Mouse (Mus musculus) mouse trophoblast stem cell (cell line): ENCODE results near the gene Gm9936.
"Not testable (repeated sequence)": the region's sequence is repeated elsewhere in the genome, so short reads cannot be mapped to it uniquely, and the experiment has no call there.

Experiments used
- in situ Hi-C, 2 experiments: fragments of 300-500 bp; cut with MseI, MboI; formaldehyde crosslinking; loops; 2 replicates in 1 of 2; 3 replicates in 1 of 2; pipeline ENCODE4 v1.15.1; 2025

Gm9936 gene

DNA sequence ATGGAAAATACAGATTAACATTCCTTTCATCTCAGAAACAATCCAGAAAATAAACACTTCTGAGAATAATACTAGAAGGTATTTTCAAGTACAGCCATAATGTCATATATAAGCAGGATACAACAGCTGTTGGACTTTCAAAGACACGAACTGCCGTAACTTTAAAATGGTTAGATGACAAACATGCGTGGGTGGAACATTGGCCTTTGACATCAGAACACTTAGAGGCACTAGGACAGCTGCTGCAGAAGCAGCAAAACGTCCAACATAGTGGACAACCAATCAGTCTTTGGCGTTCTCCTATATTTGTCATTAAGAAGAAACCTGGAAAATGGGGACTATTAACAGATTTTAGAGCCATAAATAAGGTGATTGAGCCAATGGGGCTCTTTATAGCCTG, 18.0 kb downstream of the Gm9936 start:
- in situ Hi-C loops, result not testable (repeated sequence)

DNA sequence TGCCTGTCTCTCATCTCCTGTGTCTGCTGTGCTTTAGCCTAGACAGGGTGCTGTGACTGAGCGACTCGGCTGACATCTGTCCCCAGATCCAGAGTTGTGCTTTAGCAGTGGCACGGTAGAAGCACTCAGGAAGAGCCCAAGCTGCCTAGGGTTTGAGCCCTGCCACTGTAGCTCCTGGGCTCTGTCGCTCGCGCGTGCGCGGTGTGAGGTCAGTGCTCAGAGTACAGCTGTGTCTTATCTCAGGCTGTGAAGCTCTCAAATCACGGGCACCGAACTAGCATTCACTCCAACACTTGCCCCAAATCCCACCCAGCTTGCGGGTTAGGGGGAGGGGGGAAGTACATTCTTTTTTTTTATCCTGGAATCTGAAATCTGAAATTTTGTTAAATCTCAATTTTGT, 21.6 kb downstream of the Gm9936 start:
- in situ Hi-C loops, result no loop called here

DNA sequence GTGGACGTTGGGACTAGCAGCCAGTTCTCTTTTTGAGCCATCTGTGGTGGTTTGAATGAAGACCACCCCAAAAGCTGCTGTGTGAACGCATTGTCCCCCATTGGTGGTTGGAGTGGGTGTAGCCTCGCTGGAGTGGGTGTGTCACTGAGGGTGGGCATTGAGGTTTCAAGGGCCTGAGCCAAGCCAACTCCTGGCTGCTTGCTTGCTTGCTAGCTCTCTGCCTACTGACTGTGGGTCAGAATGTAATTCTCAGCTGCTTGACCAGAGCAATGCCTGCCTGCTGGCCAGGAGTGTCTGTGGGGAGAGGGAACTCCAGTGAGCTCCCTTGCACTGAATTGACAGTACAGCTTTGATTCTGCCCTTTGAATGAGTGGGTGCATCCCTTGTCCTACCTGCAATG, 28.7 kb downstream of the Gm9936 start:
- in situ Hi-C loops, result no loop called here

DNA sequence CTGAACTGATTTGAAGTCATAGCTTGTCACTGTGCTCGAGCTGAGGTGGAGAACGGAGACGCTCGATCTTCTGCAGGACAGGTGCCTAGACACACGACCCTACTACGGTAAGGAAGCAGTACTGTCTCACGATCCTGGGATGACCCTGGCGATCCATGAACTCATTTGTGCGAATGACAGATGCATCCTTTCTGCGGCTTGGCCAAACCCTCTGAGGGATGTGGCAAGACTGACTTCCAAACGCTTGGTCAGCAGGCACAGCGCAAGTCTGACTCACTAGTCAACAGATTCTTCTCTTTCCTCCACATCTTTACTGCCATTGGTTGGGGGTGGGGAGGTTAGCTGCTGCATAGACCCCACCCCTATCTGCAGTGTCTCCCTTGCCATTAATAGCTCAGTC, 31.1 kb downstream of the Gm9936 start:
- in situ Hi-C loops, result no loop called here

DNA sequence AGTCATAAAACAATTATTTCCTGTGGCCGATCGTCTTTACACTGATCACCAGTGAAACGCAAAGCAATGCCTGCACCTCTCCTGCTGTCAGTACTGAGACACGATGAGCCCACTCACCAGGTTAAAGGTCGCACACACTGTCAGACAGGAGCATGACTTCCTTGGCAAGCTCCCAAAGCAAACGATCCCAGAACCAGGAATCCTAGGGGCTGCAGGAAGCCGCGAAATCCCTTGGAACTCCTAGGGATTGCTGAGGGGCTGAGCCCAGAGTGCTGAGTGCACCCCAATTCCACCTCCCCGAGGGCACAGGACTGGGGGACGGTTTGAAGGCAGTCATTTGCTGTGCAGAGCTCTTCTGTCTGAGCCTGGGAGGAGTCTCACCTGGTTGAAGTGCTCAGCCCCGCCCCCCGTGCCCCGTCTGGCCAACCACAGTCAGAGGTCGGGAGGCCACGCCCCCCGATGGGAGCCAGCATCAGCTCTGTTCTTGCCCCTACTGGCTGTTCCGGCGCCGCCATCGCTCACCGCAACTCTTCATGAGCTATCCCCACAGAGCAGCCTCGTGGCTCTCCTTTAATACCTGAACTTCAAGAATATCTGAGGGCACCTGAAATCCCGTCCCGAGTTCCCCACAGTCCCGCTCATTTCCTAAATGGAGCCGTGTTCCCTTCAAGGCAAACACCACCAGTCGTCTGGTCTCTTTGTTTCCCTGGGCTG, 32.3 kb downstream of the Gm9936 start:
- in situ Hi-C loops, result no loop called here

DNA sequence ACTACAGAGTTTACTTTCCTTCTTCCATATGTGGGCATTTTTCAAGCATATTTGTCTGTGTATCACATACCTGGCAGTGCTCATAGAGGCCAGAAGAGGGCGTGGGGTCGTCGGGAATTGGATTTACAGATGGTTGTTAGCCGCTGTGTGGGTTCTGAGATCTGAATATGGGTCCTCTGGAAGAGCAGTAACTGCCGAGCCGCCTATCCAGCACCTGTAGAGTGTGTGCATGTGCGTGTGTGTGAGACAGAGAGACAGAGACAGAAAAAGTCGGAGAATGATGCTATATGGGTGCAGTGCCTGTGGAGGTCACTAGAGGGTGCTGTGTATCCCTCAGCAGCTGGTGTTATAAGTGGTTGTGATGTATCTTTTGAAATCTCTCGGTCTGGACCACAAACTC, 34.3 kb downstream of the Gm9936 start:
- in situ Hi-C loops, result no loop called here

DNA sequence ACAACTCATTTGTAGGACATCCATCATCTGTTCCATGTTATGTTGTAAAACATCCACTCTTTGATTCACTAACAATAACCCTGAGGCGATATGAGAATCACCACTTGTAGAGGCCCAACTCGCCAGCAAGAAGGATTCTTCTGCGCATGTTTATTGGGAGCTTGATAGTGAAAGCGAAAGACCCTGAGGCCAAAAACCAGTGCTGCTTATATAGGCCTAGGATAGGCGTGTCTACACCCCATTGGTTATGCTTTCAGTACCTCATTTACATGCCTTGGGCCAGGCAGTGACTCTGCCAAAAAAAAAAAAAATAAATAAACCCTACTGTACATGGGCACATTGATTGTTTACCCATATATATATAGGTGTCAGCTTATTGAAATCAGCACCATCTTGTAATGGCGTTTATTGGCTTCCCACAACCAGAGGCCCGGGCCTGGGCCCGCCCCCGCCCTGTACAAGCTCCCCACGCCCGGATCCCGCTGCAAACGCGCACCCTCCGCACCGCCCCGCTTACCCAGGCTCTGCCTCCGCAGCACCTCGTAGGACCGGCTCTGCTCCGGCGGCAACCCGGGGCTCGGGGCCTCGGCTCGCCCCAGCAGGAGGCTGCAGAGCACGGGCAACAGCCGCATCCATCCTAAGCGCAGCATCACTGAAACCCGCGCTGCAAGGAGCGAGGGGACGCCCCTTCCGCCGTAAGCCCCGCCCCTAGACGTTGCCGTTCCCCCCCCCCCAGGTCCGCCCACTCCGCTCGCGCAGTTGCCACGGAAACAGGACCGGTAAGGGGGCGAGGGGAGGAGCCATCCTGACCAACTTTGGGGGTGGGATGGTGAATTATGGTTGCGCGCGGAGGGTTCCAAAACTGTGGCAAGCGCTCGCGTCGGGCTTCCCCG, 35.4 kb downstream of the Gm9936 start, which contains the start of gene 1500011B03Rik:
TSS of gene 1500011B03Rik (minus strand) at position 673 of the 893 bp plus-strand sequence.
- in situ Hi-C loops, result no loop called here

DNA sequence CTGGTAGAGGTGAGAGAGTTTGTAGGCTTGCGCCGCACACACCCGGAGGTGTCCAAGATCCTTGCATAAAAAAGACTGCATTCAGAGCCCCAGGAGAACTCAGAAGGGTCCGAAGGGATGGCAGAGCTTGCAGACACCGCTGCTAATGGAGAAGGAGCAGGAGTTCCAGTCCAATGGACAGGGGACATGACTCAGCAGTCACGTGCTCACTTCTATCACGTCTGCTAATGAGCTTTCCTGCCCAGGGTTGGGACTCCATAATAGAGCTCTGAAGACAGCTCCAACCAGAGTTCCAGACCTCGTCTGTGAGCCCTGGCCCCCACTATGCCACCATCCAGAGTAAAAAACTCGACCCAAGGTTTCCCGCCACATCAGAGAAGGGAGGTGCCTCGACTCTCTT, 40.4 kb downstream of the Gm9936 start:
- in situ Hi-C loops, result no loop called here

GRCm38 (mm10) chr5:114816599-114816998, 41.9 kb downstream of the Gm9936 start:
- in situ Hi-C loops, result no loop called here

- in situ Hi-C loops, result no loop called here
Measured at GRCm38 (mm10) chr5:114813525-114814181, 44.8 kb downstream of the Gm9936 start.

DNA sequence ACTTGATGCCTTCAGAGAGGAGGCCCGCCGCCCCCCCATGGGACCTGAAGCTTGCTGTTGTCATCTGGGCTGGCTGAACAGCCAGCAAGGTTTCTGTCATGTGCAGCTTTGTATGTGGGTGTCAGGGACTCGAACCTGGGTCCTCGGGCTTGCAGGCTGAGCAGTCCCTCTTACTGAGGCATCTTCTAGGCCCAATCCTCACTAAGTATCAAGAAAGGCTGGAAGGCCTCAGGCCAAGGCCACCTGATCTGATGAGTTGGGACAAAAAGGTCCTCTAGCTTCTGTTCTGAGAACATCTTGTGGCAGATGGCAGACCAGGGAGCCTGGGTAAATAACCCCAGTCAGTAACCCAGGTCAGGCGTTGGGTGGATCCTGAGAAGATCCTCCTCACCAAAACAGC, 48.7 kb downstream of the Gm9936 start:
- in situ Hi-C loops, result no loop called here

GRCm38 (mm10) chr5:114809181-114809756, 49.2 kb downstream of the Gm9936 start:
- in situ Hi-C loops, result no loop called here

DNA sequence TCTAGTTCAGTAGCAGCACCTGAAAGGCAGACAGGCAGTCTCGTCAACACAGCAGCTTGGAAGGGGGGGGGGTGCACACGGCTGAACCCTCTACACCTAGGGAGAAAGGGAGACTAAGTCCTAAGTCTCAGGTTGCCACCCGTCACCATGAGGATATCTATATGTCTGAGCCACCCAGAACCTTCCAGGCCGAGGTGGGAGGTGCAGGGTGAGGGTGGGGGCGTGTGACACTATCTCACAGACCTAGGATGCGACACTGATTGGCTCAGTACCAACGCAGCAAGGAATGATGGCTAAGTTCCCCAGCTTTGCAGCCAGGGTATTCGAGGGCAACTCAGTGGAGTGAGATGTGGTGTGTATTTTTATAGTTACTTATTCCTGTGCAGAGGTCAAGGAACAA, 50.1 kb downstream of the Gm9936 start:
- in situ Hi-C loops, result no loop called here

DNA sequence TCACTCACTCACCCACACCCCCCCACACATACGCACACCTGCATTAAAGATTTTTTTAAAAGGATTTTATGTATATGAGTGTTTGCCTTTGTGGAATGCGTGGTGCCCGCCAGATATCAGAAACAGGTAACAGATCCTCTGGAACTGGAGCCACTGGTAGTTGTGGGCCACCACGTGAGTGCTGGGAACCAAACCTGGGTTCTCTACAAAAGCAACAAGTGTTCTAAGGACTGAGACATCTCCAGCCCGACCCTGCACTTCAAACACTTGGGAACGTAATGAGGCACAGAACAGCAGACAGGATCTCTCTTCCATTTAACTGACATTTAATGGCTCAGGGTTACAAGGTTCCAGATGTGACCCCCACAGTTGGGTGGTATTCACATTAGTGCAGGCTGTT, 50.6 kb downstream of the Gm9936 start:
- in situ Hi-C loops, result no loop called here

DNA sequence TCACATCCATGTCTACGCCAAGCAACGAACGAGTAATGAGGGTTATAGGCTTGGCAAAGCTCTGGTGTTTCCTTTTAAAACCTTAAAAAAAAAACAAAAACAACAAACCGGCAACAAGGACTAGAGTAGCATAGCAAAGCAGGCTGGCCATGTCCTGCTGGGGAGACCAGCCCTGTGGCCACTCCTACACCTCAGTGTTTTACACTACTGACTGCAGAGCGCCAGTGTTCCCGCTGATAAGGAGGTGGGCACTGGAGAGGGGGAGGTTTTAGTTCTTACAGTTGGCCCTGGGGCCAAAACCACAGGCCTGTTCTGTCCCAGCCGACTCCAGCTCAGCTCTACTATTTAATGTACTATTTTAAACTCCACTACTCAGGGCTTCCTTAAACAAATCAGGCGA, 51.0 kb downstream of the Gm9936 start:
- in situ Hi-C loops, result no loop called here

DNA sequence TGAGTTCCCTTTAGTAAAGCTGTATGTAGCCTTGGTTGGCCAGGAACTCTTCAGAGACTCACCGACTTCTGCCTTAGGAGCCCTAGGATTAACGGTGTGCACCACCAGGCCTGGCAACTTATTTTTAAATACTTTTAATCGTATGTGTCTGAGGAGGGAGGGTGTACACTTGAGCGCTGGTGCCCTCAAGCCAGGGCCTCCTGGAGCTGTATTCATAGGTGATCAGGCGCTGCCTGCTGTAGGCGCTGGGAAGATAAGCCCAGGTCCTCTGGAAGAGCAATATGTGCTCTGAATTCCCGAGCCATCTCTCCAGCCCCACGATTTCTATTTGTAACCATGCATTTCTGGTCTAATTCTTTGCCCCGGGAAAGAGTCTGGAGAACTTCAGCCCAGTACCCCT, 51.4 kb downstream of the Gm9936 start:
- in situ Hi-C loops, result no loop called here

DNA sequence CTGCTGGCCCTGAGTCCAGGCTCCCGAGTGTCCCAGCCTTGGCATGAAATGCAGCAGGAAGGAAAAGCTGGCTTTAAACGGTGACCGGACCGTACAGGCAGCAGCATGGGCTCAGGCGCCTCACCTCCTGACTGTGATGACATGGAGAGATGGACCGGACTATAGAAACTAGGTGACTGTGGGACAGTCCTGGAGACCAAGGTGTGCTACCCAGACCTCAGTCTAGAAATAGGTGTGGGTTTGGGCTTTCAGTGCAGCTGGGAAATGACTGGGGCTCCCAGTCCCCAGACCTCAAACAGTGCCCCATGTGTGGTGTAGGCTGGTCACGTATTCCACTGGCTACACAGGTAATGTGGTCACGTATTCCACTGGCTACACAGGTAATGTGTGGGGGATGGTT, 51.8 kb downstream of the Gm9936 start:
- in situ Hi-C loops, result no loop called here
